Mouse (Mus musculus) small intestine, adult 2 months (tissue): Measurements from ENCODE around the gene Tbc1d9b.

Source experiments
- CTCF ChIP-seq: fragments of 200-500 bp; IDR thresholded peaks from 2 replicates; pipeline ENCODE4 v1.5.1; 2012; ENCODE audit warnings: low read depth, mild to moderate bottlenecking, control low read depth, inconsistent platforms, low read length, moderate library complexity, mixed read lengths; ENCODE audit not compliant: insufficient replicate concordance, insufficient read length; ENCODE audit errors: extremely low read depth
- POLR2A ChIP-seq: fragments of 200-500 bp; IDR thresholded peaks from 2 replicates; pipeline ENCODE4 v1.6.1; 2012; ENCODE audit warnings: low read depth, mild to moderate bottlenecking, control low read depth, inconsistent platforms, low read length, moderate library complexity

GRCm38 (mm10) chr11:50154166-50154565 is 23.0 kb downstream of the Tbc1d9b start:
- TF ChIP-seq POLR2A (no peak), CTCF (no peak)
